Mouse (Mus musculus) forebrain, embryonic 14.5 days (tissue): Measurements from ENCODE around the gene Pm20d1. TPM values are rescaled to one million over a fixed set of nuclear protein-coding genes. Genes with fewer than 3 reads are reported as not detected.

ENCODE experiments used
- polyA plus RNA-seq: library from polyadenylated mRNA; unstranded; fragments of >200 nt; fragmentation: Nextera tagmentation; extraction: Ambion mirVana; gene quantifications from 2 replicates; pipeline ENCODE4 v1.2.1, GENCODE M21; 2014

The Pm20d1 gene
- polyA plus RNA-seq, 1 experiment from 2014 or later: 0.42 TPM

Other genes starting within 250 kb of the Pm20d1 start
- not detected in 2 replicates for gene Avpr1b, start 198.1 kb upstream of the Pm20d1 start, polyA plus RNA-seq
- 0.10 TPM in 1 of 2 replicates, not detected in the other for gene Ctse, start 159.1 kb upstream of the Pm20d1 start, polyA plus RNA-seq
- gene Rab7b, start 108.7 kb upstream of the Pm20d1 start, polyA plus RNA-seq: 0.98 and 1.1 TPM in 2 replicates
- 0.04 and 0.12 TPM in 2 replicates for gene Slc26a9, start 53.4 kb upstream of the Pm20d1 start, polyA plus RNA-seq
- 11.9 and 14.5 TPM in 2 replicates for gene Slc41a1, start 30.1 kb downstream of the Pm20d1 start, polyA plus RNA-seq
- 8.2 and 9.3 TPM in 2 replicates for gene Rab29, start 69.8 kb downstream of the Pm20d1 start, polyA plus RNA-seq
- 33.0 and 37.4 TPM in 2 replicates for gene Nucks1, start 113.2 kb downstream of the Pm20d1 start, polyA plus RNA-seq
- 1.5 and 1.8 TPM in 2 replicates for gene Slc45a3, start 165.6 kb downstream of the Pm20d1 start, polyA plus RNA-seq
- gene Elk4, start 210.2 kb downstream of the Pm20d1 start, polyA plus RNA-seq: 14.8 and 17.0 TPM in 2 replicates